Mouse (Mus musculus) mouse embryonic stem cell (cell line): Measurements from ENCODE around the gene Olfr115.

Experiments
- in situ Hi-C, 2 experiments: fragments of 300-500 bp; cut with MboI; formaldehyde crosslinking; loops; 1 replicate in 1 of 2; 3 replicates in 1 of 2; pipeline ENCODE4 v1.14.3; 2019 to 2020; ENCODE audit warnings: low sequenced_read_pairs in 2 of 2, low pct_unique_long_range_greater_than_20kb in 1 of 2, mixed read lengths in 1 of 2; ENCODE audit not compliant: unreplicated experiment in 1 of 2

Olfr115 gene

DNA sequence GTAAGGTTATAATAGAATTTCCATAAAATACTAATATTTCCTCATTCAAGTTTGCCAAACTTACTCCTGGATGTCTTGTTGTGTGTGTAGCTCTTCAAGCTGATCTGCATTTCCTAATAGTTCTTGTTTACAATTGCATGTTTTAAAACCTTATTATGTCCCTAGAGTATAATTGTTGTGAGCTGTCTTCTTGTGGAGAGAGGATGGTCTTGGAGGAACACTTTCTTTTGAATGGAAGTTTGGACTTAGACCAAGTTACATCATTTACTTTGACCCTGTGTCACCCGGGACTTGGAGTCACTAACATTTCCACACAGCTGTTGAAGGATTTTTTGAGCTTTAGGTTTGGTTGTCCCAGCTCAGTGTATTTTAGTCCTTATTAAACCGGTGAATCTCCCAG, at the start of gene Olfr115, which contains the start of gene Olfr116:
Gene Olfr115, minus strand, starts transcription at position 101 of the 400 bp plus-strand sequence.
Gene Olfr116, minus strand, starts transcription at position 191 of the 400 bp plus-strand sequence.
- in situ Hi-C loops = no loop called here

DNA sequence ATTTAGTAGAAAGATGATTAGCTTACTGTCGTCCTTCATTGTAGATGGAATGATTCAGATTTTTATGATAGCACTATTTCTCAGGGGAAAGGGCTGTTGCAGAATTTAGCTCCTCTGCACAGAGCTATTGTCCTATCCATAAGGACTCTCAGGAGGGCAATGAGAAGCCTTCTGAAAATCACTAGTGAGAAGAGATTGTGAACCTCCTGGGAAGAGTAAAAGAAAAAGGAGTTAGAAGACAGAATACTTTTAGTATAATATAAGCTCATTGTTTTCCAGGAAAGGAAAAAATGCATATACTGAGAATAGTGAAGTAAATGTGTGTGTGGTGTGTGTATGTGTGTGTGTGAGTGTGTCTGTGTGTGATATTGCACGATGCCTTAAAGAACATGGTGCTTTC, 39.8 kb upstream of the Olfr115 start, which contains the start of gene Olfr118:
Gene Olfr118, plus strand, starts transcription at position 301 of the 400 bp plus-strand sequence.
- in situ Hi-C loops = no loop called here

DNA sequence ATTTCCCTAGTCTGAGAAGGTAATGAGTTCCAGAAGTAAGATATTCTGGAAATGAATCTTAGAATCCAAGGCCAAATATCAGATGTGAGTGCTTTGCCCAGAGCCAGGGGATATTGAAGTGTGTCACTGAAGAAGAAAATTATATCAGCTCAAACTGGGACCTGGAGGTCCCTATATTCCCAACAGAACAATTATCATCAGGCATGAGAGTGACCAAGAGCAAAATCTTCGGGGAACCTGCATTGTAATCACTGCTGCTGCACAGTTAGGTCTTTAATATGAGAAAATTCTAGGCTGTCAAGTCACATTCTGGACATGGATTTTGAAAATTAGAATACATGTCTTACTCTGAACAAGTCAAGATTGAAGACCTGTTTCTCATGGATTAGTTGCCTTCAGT, 36.8 kb upstream of the Olfr115 start, which contains the start of gene Olfr117:
Gene Olfr117, minus strand, starts transcription at position 101 of the 400 bp plus-strand sequence.
- in situ Hi-C loops = no loop called here

DNA sequence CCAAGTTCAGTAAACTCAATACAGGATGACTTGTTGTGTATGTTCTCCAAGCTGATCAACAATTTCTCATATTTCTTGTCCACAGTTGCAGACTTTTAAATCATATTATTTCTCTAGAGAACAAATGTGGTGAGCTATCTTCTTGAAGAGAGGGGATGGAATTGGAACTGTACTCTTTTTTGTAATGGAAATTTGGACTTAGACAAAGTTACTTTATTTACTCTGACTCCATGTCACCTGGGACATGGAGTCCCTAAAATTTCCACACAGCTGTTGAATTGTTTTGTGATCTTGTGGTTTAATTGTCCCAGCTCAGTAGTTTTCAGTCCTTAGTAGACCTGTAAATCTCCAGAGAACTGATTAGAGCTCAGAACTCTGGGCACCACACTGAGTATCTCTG, 34.3 kb downstream of the Olfr115 start, which contains the start of gene Olfr114:
Gene Olfr114, minus strand, starts transcription at position 101 of the 400 bp plus-strand sequence.
- in situ Hi-C loops = no loop called here

DNA sequence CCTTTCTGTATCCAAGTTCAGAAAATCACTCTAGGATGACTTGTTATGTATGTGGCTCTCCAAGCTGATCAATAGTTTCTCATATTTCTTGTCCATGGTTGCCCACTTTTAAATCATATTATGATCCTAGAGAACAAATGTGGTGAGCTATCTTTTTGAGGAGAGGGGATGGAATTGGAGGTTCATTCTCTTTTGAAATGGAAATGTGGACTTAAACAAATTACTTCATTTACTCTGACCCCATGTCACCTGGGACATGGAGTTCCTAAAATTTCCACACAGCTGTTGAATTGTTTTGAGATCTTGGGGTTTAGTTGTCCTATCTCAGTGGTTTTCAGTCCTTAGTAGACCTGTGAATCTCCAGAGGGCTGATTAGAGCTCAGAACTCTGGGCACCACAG, 49.3 kb downstream of the Olfr115 start, which contains the start of gene Olfr113:
Gene Olfr113, minus strand, starts transcription at position 101 of the 400 bp plus-strand sequence.
- in situ Hi-C loops = no loop called here

DNA sequence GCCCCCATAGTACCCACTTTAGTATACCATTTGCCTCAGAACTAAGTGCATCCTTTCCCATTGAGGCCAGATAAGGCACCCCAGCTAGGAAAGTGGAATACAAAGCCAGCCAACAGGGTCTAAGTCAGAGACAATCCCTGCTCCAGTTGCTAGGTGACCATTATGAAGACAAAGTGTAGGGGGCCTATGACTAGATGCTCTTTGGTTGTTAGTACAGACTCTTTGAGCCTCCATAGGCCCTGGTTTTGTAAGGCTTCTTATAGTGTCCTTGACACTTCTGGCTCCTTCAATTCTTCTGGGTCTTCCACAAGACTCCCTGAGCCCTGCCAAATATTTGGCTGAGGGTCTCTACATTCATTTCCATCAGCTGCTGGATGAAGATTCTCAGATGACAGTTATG, 57.6 kb downstream of the Olfr115 start, which contains the start of gene Olfr112:
Gene Olfr112, minus strand, starts transcription at position 101 of the 400 bp plus-strand sequence.
- in situ Hi-C loops = no loop called here
